Mouse (Mus musculus): ENCODE data around the gene Ptpn11.
"Not testable (repeated sequence)": the region's sequence is repeated elsewhere in the genome, so short reads cannot be mapped to it uniquely, and the experiment has no call there.

The Ptpn11 gene

DNA sequence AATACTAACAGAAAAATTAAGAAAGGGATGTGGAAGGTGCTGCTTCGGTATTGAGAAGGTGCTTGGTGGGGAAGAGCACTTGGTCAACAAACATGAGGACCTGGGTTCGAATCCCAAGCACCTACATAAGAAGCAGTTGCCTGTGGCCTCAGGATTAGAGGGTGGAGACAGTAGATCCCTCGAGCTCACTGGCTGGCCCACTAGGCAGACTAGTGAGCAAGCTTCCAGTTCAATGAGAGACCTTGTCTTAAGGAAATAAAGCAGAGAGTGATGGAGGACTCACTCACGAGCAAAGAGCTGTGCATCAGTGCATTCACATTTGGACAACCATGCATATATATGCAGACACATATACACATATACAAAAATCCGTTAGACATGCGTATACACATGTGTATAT is 20.9 kb upstream of the Ptpn11 start:
- no peak for DNase-seq

DNA sequence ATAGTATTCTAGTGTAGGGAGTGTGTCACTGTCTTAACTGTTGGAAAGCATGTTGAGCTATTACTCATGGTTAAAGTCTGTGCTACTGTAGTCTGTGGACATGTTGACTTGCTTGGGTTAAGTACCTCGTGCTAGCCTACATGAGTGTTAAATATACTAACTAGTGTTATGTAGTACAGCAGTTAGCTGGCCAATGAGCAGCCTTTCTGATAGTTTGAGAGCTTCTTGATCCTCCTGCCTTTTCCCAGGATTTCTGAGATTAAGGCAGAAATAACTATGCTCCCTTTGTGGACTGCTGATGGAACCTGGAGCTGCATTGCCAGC is 19.4 kb upstream of the Ptpn11 start:
- no peak for DNase-seq

DNA sequence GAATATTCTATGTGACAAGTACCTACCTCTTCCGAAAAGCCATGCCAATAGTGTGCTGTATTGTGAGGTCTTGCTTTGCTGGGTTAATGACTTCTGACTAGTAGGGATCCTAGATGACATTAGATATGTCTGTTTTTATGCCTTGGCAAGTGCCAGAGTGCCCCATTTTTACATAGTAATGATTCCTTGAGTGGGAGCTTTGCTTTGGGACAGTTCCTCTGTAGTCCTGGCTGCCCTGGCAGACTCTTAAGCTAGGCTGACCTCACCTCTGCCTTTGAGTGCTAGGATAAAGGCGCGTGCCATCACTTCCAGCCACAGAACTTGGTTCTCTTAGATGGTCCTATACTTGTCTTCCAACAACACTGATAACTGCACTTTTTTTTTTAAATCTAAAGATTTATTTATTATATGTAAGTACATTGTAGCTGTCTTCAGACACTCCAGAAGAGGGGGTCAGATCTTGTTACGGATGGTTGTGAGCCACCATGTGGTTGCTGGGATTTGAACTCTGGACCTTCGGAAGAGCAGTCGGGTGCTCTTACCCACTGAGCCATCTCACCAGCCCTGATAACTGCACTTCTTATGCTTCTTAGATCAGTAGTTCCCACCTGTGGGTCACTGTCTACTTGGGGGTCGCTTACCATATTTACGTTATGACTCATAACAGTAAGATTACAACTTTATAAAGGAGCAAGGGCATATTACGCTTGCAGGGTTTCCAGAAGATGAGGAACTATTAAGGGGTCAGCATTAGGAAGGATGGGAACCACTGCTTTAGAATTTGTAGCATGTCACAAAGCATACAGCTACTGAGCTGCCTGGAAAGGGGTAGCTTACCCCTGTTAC is 18.8 kb upstream of the Ptpn11 start:
- DNase-seq: no peak

DNA sequence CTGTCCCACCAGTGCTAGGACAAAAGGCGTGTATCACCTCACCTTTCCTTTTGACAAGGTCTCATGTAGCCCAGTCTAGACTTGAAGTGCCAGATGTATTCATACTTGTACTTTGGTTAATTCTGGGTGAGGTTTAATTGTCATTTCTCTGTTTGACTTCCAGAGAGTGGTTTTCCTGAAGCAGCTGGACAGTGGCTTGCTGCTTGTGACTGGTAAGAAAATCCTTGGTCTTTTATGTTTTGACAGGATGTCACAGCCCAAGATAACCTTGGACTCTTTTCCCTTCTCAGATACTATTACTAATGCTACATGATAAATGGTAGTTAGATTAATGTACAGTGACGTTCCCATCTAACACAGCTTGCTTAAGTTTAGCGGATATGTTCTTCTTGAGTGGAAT is 15.8 kb upstream of the Ptpn11 start:
- DNase-seq: no peak

DNA sequence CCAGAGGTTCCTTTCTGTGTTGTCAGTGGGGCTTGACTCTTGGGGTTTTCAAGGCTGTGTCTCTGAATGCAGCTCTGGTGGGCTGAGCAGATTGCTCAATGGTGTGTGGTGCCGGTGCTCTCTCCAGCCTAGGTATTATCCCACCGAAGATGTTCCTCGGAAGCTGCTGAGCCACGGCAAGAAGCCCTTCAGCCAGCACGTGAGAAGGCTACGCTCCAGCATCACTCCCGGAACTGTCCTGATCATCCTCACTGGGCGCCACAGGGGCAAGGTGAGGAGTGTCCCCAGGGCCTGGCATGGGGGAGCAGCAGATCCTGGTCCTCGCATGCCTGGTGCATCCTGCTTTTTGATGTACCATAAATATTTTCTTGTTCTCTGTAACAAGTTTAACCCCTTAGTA is 15.3 kb upstream of the Ptpn11 start:
- DNase-seq: no peak

DNA sequence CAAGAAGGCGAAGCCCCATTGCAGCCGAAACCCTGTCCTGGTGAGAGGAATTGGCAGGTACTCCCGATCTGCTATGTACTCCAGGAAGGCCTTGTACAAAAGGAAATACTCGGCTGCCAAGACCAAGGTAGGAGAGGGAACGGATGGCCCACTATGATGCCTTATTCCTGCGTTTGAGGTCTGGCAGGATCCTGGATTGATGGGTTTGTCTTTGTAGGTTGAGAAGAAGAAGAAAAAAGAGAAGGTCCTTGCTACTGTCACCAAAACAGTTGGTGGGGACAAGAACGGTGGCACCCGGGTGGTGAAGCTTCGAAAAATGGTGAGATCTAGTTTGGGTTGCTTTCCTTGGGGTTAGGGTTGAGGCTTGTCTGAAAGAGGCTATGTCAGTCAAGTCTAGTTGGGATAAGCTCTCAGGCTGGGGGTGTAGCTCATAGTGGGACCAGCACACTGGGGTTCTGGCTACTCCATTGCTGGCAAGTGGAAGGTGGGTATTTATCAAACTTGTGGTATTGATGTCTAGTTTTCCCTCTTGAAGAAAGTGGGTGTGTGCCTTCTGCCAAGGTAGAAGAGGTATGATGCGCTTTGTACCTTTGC is 14.4 kb upstream of the Ptpn11 start:
- not testable (repeated sequence) for DNase-seq

DNA sequence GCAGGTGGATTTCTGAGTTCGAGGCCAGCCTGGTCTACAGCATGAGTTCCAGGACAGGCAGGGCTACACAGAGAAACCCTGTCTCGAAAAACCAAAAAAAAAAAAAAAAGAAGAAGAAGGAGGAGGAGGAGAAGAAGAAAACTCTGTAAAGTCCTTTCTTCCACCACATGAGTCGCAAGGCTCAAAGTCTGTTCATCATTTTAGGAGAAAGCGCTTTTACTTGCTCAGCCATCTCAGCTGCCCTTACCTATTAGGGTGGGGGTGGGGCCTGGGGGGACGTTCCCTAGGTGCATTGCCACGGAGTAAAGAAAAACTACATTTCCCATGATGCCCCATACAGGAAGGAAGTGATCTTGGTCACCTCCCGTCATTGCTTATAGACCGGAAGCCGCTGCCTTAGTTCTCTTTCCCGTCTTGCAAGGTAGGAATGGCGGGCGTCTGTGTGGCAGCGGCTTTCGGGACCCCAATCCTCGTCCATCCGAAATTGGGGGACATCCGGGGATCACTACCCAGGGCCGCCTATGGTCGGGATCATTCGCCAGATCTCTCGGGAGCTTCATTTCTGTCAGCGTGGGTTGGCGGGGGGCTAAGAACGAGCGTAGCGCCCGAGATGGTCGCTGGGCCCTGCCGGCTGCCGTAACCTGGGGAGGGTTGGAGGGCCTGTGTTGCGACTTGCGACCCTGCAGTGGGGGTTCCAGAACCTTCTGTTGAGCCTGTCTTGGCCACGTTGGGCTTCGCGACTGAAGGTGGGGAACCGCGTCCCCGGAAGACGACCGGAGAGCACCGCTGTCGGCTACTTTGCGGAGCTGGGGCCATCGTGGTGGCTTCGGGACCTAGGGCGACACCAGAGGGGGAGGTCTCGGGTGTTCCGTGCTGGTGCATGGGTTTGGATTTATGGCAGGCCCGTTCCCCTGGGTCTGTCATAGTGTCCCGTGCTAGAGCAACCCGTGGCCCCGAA is 13.2 kb upstream of the Ptpn11 start, which contains the start of gene Rpl6:
TSS of gene Rpl6 (plus strand) at position 350 of the 958 bp plus-strand sequence.
- DNase-seq: peak; percentile 82

DNA sequence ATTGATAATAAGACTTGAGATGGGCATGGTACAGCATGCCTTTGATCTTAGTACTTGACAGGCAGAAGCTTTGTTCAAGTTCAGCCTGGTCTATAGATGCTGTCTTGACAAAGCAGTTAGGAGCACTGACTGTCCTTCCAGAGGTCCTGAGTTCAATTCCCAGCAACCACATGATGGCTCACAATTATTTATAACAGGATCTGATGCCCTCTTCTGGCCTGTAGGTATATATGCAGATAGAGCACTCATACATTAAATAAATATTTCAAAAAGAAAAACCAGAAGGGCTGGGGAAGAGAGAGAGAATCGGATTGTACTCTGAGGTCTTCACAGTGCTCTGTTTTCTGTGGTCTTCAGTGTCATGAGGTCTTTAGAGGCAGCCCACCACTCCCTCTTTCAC is 11.3 kb upstream of the Ptpn11 start:
- no peak for DNase-seq

DNA sequence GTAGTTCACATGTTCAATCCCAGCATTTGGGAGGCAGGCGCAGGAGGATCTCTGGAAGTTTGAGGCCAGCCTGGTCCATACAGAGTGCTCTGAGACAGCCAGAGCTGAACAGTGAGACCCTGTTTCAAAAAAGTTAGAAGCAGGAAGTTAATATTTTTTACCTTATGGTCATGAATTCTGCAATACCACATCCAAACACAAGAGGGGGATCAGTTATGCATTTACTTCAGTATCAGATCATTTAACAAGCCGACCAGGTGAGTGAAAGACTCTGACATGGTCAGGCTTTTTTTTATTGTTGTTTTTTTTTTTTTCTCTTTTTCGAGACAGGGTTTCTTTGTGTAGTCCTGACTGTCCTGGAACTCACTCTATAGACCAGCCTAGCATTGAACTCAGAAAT is 10.5 kb upstream of the Ptpn11 start:
- no peak for DNase-seq

DNA sequence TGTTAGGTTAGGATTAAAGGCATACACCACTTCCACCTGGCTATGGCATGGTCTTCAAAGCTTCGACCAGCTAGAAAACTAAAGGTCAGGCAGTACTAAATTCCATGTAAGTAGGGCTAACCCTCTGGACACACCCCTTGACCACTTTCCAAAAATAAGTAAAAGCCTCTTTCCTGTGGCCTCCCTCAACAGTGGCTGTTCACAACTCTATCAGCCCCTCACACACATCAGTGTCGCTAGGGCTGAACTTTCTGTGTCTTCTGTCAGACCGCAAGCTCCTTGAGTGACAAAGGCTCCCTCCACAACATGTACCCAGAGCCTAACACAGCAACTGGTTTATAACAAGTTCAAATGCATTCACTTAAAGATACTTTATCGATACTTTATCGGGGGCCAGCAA is 7.2 kb upstream of the Ptpn11 start:
- DNase-seq: no peak

DNA sequence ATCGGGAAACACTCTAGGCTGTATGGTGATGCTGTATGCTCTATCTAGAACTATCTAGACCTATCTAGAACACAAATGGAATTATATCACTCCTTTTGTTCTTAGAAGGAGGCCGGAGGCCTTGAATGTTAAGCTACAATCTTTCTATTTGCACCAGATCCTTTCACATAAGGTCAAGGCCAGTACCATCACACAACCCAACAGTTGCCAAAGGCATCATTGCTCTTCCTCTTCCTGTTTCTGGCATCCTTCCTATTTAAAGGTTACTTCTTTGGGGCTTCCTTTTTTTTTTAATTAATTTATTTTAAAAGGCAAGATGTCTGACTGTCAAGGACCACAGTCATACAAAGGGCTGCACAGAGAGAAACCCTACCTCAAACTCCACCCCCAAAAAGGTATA is 6.1 kb upstream of the Ptpn11 start:
- no peak for DNase-seq

DNA sequence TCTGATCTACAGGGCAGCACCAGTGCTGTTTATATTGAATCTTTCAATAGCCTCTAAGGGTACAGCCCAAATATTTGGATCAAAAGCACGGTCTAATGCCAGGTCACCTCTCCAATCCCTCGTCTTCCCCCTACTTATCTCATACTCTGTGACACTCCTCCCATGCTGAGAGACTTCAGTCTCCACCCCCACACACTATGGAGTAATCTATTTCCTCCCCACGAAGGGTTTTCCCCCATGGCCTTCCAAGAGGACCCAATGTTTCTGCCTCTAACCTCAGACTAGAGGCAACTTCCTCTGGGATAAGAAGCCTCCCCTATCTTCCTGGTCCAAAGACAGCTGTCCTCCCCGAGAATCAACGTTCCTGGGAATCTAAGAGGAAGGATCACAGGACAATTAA is 5.6 kb upstream of the Ptpn11 start:
- DNase-seq: no peak

DNA sequence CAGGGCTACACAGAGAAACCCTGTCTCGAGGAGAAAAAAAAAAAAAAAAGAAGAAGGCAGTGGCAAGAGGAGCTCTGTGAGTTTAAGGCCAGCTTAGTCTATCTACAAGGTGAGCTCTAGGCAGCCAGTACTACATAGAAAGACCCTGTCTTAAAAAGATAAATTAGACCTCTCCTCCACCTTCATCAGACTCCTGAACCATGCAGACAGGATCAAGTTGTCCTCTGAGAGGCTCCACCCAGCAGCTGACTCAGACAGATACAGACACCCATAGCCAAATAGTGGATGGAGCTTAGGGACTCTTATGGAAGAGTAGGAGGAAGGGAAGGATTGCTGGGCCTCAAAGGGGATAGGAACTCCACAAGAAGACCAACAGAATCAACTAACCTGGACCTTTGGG is 3.0 kb upstream of the Ptpn11 start:
- DNase-seq: no peak

DNA sequence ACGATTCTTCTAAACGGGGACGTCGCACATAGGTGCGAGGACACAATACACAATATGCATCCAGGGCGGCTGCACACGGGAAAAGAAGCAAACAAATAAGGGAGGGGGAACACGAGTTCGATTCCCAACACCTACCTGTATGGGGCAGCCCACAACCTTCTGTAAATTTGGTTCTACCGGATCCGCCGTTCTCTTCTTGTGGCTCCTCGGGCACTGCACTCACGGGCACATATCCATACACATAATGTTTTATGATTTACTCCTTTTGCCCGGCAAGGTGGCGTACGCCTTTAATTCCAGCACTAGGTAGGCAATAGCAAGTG is 348 bp upstream of the Ptpn11 start:
- no peak for DNase-seq

DNA sequence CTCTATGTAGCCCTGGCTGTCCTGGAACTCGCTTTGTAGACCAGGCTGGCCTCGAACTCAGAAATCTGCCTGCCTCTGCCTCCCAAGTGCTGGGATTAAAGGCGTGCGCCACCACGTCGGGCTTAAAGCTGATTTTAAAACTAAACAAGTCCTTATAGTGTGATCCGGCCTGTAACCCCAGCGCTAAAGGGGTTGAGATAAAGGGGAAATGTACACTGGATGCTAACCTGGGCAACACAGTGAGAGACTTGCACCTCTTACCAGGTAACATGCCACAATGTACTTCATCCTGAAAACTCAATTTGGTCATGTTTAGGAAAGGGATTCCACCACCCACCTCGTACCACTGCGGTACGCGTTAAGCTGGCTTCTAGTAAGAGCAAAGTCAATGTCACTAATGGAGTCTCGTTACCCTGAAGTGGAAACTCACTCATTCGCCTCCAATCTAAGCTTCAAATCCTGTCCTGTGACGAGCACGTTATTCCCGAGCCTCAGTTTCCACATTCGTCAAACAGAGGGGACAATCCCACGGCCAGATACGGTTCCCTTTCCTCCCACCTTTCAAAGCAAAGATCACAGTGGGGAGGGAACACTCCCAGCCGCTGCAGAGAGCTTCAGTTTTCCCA is 874 bp downstream of the Ptpn11 start:
- DNase-seq: no peak

DNA sequence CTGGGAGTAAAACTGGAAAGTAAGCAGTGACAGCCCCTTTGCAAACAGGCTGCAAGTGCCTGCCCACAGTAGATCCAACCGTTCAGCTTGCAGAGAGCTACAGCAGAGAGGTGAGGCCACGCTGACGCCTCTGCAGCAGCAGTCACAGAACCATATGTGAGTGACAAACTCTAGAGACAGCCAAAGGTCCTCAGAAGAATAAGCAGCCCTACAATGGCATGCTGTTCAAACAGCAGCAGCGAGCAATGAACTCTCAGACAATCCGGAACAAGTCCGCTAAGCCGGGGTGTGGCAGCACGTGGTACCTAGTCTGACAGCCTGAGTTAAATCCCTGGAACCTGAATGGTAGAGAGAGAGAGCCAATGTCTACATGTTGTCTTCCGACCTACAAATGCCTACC is 2.0 kb downstream of the Ptpn11 start:
- no peak for DNase-seq

DNA sequence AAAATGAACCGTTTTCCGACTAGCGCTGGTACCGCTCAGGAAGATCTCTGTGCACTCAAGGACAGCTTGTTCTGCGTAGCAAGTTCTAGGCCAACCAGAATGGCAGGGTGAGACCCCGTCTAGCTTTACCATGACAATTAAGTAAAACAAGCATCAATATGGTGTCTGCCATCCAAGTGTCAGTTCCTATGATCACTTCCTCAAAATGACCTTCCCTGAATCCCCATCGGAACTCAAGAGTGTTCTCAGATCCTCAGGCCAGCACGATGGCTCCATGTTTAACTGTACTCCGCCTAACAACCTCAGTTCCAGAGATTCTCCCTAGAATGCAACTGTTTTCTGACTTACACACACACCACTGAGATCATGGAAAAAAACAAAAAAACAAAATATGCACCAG is 2.9 kb downstream of the Ptpn11 start:
- no peak for DNase-seq

DNA sequence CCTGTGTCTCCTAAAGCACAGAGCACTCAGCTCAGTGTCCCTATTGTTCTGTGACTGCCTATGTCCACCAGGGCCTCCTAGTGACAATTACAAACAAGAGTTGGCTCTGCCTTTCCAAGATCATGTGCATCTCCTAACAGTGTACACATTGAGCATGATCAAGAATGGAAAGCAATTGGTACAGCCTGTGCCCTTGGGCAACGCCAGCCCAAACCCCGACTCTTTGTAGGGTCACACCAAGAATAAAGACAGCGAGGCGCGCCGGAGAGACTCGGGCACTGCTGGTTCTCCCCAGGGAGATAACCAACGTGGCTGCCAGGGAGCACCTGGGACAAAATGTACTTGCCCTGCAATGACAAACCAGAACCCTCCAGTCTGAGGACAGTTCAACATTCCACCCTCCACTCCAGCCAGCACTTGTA is 3.6 kb downstream of the Ptpn11 start:
- peak; percentile 51 for DNase-seq

DNA sequence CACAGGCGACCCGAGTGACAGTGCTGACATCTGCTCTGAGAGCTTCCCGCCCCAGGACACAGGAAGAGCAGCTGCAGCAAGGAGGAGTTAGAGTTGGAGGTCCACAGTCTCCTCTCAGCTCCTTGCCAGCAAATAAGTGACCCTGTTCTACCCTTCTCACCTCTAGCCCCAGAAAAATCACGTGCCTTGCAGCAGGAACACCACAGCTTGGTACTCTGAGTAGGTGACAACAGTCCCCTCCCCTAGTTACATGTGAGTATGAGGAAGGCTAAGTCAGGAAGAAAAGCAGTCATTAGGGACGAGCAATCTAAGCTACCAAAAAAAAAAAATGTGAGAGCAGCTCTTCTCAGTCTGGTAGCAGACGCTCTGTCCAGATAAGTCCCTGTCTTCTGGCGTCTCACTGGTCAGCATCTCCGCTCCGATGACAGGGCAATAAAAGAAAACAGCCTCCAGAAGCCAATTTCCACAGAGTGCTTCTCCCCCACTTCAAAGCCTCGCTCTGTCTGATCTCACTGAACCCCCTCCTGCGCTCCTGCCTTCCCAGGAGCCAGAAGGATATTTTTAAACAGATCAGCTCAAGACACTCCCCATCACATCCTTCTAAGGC is 6.1 kb downstream of the Ptpn11 start:
- no peak for DNase-seq

DNA sequence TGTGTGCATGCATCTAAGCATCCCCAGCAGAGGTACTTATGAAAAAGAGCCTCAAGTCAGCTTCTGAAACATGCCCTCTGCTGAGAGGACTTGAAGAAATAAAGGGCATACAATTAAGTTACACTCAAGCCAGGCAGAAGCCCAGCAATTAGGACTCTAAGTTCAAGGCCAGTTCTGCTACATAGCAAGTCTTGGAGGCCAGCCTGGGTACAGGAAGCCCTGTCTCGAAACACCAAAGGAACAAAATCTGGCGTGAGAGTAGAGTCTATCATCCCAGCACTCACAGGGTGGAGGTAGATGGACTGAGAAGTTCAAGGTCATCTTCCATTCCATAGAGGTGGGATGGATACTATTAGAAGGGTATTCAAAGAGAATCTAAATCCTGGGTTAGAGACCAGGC is 6.8 kb downstream of the Ptpn11 start:
- no peak for DNase-seq

DNA sequence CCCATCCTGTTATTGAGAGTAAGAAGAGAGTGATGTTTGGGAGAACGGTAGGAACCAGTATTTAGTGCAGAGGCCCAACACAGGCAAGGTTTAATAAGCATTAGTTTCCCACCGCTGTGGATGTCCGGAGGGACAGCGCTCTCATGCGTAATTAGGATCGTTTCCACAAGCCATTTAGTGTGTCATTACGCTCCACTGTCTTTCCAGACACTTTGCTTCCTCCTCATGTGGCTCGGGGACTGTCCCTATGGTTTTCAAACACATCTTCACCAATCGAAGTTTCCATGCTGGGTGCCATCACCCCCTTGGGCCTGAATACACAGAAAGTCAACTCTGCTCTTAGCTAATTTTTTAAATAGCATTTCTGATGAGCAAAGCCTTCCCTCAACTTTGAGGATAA is 7.9 kb downstream of the Ptpn11 start:
- DNase-seq: no peak

DNA sequence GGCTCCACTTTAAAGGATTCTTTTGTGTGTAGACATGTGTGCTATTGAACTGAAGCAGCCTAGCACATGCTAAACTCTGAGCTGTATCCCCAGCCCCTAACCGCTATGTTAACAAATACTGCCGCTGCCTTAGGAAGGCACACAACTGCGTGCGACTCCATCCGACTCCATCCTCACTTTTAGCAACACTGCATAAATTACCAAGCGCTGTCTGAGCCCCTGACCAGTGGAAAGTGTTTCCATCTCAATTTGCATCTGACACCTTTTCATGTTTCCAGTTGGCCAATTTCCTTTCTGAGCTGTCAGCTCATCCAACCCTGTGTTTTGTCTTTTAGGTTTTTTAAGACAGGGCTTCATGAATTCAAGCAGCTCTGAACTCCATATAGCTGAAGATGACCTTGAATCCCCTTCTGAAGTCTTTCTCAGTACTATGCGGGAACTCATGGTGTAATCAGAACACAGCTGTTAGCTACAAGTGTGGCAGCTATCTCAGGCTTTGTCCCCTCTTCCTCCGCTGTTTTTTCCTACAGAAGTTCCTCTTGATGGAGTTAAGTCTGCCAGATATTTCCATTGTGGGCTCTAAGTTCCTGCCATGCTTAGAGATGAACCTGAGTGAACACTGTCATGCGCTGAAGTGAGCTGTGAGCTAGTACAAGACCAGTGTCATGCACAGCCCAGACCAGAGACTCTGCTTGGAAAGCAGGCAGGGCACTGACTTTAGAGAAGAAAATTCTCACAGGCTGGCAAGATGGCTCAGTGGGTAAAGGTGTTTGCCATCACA is 11.9 kb downstream of the Ptpn11 start:
- no peak for DNase-seq
